Mouse (Mus musculus) hindbrain, embryonic 16.5 days (tissue): ENCODE results near the gene Gm10912. TPM values are rescaled to one million over a fixed set of nuclear protein-coding genes. Genes with fewer than 3 reads are reported as not detected.

Source experiments
- polyA plus RNA-seq: library from polyadenylated mRNA; unstranded; fragments of >200 nt; fragmentation: Nextera tagmentation; extraction: Ambion mirVana; gene quantifications from 2 replicates; pipeline ENCODE4 v1.2.1, GENCODE M21; 2015

The Gm10912 gene
- polyA plus RNA-seq, 1 experiment from 2014 or later, result not detected

Other genes starting within 250 kb of the Gm10912 start
- 30.9 TPM in 2 replicates for gene Lmo2, start 107.8 kb upstream of the Gm10912 start, polyA plus RNA-seq
- gene Fbxo3, start 38.1 kb upstream of the Gm10912 start, polyA plus RNA-seq, result 74.0 and 77.8 TPM in 2 replicates
- gene 4931422A03Rik, start 37.5 kb upstream of the Gm10912 start, polyA plus RNA-seq, result 2.3 and 2.8 TPM in 2 replicates
- gene Gm10799, start 2.7 kb downstream of the Gm10912 start, polyA plus RNA-seq, result not detected in 2 replicates
- gene Cd59b, start 4.0 kb downstream of the Gm10912 start, polyA plus RNA-seq, result 2.6 and 3.0 TPM in 2 replicates
- 15.3 and 18.4 TPM in 2 replicates for gene Cd59a, start 30.0 kb downstream of the Gm10912 start, polyA plus RNA-seq
- not detected in 2 replicates for gene A930018P22Rik, start 56.9 kb downstream of the Gm10912 start, polyA plus RNA-seq